Mouse (Mus musculus) heart, embryonic 11.5 days (tissue): ENCODE results near the gene Spice1. TPM values are rescaled to one million over a fixed set of nuclear protein-coding genes. Genes with fewer than 3 reads are reported as not detected.

Source experiments
- ATAC-seq: fragments of 200-750 bp; cut with Nextera tagmentation; replicated peaks from 2 replicates; pipeline ENCODE4 v1.8.0; 2017; ENCODE audit warnings: moderate library complexity; ENCODE audit not compliant: insufficient number of reproducible peaks, low FRiP score, low TSS enrichment
- H3K27ac ChIP-seq: fragments of 300-500 bp; sonication (generic); 2 replicates; pipeline ENCODE4 v1.5.1; 2014; ENCODE audit warnings: mild to moderate bottlenecking, low read depth, low read length
- H3K27me3 ChIP-seq: fragments of 300-500 bp; sonication (generic); 2 replicates; pipeline ENCODE4 v1.6.1; 2014; ENCODE audit warnings: mild to moderate bottlenecking, low read length, mixed read lengths; ENCODE audit not compliant: control insufficient read depth, insufficient read depth
- H3K36me3 ChIP-seq: fragments of 300-500 bp; sonication (generic); 2 replicates; pipeline ENCODE4 v1.6.1; 2014; ENCODE audit warnings: mild to moderate bottlenecking, low read length, moderate library complexity, mixed read lengths; ENCODE audit not compliant: control insufficient read depth, insufficient read depth
- H3K4me1 ChIP-seq: fragments of 300-500 bp; sonication (generic); 2 replicates; pipeline ENCODE4 v1.6.1; 2014; ENCODE audit warnings: low read length; ENCODE audit not compliant: control insufficient read depth, insufficient read depth
- H3K4me2 ChIP-seq: fragments of 300-500 bp; sonication (generic); 2 replicates; pipeline ENCODE4 v1.6.1; 2014; ENCODE audit warnings: mild to moderate bottlenecking, moderate library complexity
- H3K4me3 ChIP-seq: fragments of 300-500 bp; sonication (generic); 2 replicates; pipeline ENCODE4 v1.5.1; 2014; ENCODE audit warnings: low read depth, low read length
- H3K9ac ChIP-seq: fragments of 300-500 bp; sonication (generic); 2 replicates; pipeline ENCODE4 v1.6.1; 2014; ENCODE audit warnings: mild to moderate bottlenecking, low read depth, low read length, moderate library complexity
- H3K9me3 ChIP-seq: fragments of 300-500 bp; sonication (generic); replicated peaks from 2 replicates; pipeline ENCODE4 v1.6.1; 2016; ENCODE audit warnings: low read length; ENCODE audit not compliant: control insufficient read depth
- WGBS: fragments of 180-500 bp; shearing (Covaris S2); extraction: QIAGEN DNeasy Blood & Tissue Kit; methylation state at CpG from one replicate; pipeline ENCODE4 v1.1.7; 2014; ENCODE audit not compliant: insufficient replicate concordance; 5-methylcytosine and 5-hydroxymethylcytosine counted together
- polyA plus RNA-seq: library from polyadenylated mRNA; unstranded; fragments of >200 nt; fragmentation: Nextera tagmentation; extraction: Ambion mirVana; gene quantifications from 2 replicates; pipeline ENCODE4 v1.2.1, GENCODE M21; 2014

Gene Spice1
- polyA plus RNA-seq, 1 experiment from 2014 or later, result 20.4 TPM

DNA sequence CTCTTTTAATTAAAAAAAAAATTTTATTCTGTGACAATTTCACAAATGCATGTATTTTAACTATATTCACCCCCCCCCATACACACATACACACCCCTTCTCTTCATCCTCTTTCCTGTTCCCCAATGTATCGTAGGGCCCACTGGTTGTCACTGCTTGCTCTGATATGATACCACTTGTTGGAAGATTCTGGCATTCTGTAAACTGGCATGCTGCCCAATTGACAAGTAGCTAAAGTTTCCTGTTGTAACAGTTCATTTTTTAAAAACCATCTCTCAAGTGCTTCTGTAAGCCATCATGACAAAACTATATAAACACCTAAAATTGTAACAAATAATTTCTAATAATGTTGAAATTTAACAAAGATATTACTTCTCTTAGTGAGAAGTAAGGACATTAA lies 37.3 kb downstream of the Spice1 start:
- H3K27me3 ChIP-seq, result no peaks in the 10 kb centered on the region
- H3K4me1 ChIP-seq, result peaks cover 3% of the 10 kb centered on the region; the same call in 1 of the 2 replicates
- 80% methylated on average over 1 of the region's 1 CpGs for WGBS
- ATAC-seq, result no peak
- no peak overlapping the region for H3K4me2 ChIP-seq
- H3K27ac ChIP-seq, result no peak overlapping the region
- no peak overlapping the region for H3K4me3 ChIP-seq
- peaks cover 3% of the 10 kb centered on the region; the same call in 1 of the 2 replicates for H3K36me3 ChIP-seq
- H3K9ac ChIP-seq, result no peak overlapping the region
- no peaks in the 10 kb centered on the region for H3K9me3 ChIP-seq

DNA sequence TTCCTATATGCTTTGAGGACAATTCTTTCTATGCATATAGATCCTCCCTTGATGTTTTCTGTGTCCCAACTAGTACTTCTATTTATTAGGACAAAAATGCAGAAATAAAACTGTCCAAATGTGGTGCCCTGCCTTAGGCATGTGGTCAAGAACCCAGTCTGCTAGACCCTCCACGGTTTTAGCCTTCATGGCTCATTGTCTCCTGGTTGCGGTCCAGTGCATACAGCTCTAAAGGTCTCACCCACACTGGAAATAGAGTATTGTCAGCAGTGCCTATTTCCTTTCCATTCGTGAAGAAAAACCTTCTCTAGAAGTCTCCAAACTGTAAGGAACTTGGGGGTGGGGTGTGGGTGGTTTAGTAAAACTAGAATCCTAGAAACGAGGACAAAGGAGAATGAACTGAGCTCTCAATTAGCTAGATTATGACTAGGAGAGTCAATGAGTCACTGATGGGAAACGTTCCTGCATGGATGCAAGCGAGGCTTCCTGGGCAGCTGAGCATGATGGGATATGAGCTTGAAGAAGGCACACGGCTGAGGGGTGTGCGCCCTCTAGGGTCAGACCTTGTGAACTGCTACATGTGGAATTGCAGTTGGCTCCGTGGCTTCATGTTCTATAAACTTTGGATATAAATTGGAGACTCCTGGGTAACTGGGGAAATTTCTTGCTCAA lies 45.1 kb downstream of the Spice1 start:
- no peak for ATAC-seq
- Histone ChIP-seq H3K27ac (no peak overlapping the region), H3K4me1 (peaks cover 6% of the 10 kb centered on the region; the same call in 1 of the 2 replicates), H3K4me3 (no peak overlapping the region), H3K9ac (no peak overlapping the region), H3K27me3 (no peaks in the 10 kb centered on the region), H3K4me2 (peak overlapping the region; percentile 6; the same call in 1 of the 2 replicates), H3K36me3 (peaks cover 3% of the 10 kb centered on the region; the same call in 1 of the 2 replicates), H3K9me3 (no peaks in the 10 kb centered on the region)
- WGBS, result 38% methylated on average over 9 of the region's 9 CpGs

DNA sequence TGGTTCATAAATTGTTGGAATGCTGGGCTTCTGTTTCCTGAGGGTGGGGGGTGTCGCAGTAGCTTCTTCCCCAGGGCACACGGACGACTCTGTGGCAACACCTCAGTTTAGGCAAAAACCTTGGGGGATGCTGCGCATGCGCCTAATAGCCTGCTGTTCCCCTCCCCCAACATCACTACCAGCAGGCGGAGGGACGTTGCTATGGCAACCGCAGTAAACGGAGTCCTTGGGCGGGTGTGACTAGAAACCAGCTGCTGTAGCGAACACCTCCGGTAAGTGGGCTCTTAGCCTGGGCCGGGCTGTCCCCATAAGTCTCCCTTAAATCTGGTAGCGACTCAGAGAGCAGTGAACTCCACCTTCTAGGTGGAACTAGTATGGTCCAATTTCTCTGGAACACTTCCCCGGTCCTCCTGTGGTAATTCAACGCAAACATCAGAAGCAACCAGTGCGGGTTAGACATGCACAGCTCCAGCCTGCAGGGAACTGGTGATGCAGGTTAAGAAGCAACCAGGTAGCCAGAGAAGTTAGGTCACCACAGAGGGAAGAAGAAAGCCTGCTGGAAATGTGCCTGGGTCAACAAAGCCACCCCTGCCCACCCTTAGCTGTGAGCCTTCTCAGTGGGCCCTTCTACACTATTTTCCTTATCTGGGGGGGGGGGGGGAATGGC lies 47.8 kb downstream of the Spice1 start, which contains the start of gene Cfap44:
Cfap44 (plus strand) TSS at position 220 of the 667 bp plus-strand sequence.
- peaks cover 6% of the 10 kb centered on the region; the same call in 1 of the 2 replicates for H3K4me1 ChIP-seq
- no peaks in the 10 kb centered on the region for H3K27me3 ChIP-seq
- H3K4me3 ChIP-seq, result peak within 1 kb of the TSS; percentile 32
- H3K4me2 ChIP-seq, result peak within 1 kb of the TSS; percentile 67
- H3K36me3 ChIP-seq, result no peaks in the 10 kb centered on the region
- 2% methylated on average over 17 of the region's 17 CpGs for WGBS
- ATAC-seq, result peak; percentile 76
- H3K27ac ChIP-seq, result no peak within 1 kb of the TSS
- no peaks in the 10 kb centered on the region for H3K9me3 ChIP-seq
- H3K9ac ChIP-seq, result peak within 1 kb of the TSS; percentile 60; the same call in 1 of the 2 replicates

DNA sequence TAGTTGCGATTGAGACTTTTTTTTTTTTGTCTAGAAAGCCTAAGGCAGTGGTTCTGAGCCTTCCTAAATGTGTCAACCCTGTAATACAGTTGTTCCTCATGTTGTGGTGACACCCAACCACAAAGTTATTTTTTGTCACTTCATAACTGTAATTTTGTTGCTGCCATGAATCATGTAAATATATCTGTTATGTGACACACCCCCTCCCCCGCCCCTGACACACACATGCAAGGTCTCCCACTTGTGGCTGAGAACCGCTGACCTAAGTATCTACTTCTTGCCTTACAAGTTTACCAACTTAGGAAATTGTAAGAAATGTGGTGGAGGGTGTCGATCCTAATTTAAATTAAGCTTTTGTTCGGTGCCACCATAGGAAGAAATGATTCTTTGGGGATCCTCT lies 58.0 kb downstream of the Spice1 start:
- H3K9me3 ChIP-seq, result no peaks in the 10 kb centered on the region
- WGBS, result 89% methylated on average over 5 of the region's 5 CpGs
- H3K27ac ChIP-seq, result no peak overlapping the region
- H3K4me1 ChIP-seq, result no peaks in the 10 kb centered on the region
- no peak for ATAC-seq
- H3K27me3 ChIP-seq, result no peaks in the 10 kb centered on the region
- no peak overlapping the region for H3K4me3 ChIP-seq
- no peak overlapping the region for H3K4me2 ChIP-seq
- no peaks in the 10 kb centered on the region for H3K36me3 ChIP-seq
- no peak overlapping the region for H3K9ac ChIP-seq

DNA sequence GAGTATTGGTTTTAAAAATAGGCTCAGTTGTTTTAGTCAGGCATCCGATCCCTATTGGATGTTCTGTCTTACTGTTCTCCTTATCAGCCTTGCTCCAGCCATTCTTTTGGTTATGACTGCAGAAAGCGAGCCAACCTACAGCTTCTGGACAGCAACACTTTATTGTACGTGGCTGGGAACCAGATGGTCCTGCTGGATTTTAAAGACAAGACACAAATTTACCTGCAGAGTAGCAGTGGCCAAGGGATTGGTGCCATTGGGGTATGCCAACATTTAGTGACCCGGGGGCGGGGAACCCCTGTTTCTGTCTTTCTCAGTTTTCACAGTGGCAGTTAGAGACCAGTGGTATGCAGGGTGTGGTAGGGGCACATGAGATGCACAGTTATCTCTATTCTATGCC lies 60.3 kb downstream of the Spice1 start:
- Histone ChIP-seq H3K4me2 (no peak overlapping the region), H3K9me3 (no peaks in the 10 kb centered on the region), H3K27ac (no peak overlapping the region), H3K9ac (no peak overlapping the region), H3K4me1 (no peaks in the 10 kb centered on the region), H3K27me3 (no peaks in the 10 kb centered on the region), H3K36me3 (no peaks in the 10 kb centered on the region), H3K4me3 (no peak overlapping the region)
- 72% methylated on average over 5 of the region's 5 CpGs for WGBS
- no peak for ATAC-seq

DNA sequence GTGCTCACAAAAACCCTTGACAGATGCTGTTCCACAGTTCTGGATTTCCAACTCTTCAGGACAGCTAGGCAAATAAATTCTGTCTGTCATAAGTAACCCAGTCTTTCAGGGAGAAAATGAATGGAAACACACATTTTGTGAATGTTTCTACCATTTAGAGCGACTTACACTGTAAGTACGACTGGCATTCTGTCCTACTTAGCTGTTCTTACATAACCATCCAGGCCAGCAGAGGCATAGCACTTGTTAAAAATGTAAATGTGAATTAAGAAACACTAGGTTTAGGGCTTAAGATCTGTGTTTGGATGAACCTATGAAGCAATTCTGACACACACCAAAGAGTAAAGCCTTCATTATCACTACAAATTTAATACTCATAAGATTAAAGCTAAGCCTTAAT lies 61.4 kb downstream of the Spice1 start:
- Histone ChIP-seq H3K27ac (no peak overlapping the region), H3K4me2 (no peak overlapping the region), H3K36me3 (no peaks in the 10 kb centered on the region), H3K27me3 (no peaks in the 10 kb centered on the region), H3K9ac (no peak overlapping the region), H3K9me3 (no peaks in the 10 kb centered on the region), H3K4me1 (no peaks in the 10 kb centered on the region), H3K4me3 (no peak overlapping the region)
- no peak for ATAC-seq
- WGBS, result 86% methylated on average over 2 of the region's 2 CpGs

DNA sequence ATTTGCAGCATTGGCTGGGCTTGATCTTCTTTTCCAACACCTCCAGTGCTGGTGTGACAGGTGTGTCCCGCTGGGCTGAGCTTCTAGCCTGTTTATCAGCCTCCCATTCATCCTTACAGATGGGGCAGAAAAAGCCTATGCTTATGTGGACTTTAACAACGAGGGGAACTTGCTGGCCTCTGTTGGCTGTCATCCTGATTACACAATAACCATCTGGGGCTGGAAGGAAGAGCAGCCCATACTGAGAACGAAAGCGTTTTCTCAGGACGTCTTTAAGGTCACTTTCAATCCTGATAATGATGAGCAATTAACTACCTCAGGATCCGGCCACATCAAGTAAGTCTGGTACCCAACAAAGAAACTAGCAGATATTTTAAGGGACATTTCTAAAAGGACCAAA lies 63.3 kb downstream of the Spice1 start:
- no peak overlapping the region for H3K9ac ChIP-seq
- H3K4me2 ChIP-seq, result no peak overlapping the region
- no peak overlapping the region for H3K4me3 ChIP-seq
- 54% methylated on average over 6 of the region's 6 CpGs for WGBS
- H3K36me3 ChIP-seq, result no peaks in the 10 kb centered on the region
- H3K27me3 ChIP-seq, result no peaks in the 10 kb centered on the region
- H3K4me1 ChIP-seq, result no peaks in the 10 kb centered on the region
- no peak for ATAC-seq
- no peak overlapping the region for H3K27ac ChIP-seq
- H3K9me3 ChIP-seq, result no peaks in the 10 kb centered on the region

DNA sequence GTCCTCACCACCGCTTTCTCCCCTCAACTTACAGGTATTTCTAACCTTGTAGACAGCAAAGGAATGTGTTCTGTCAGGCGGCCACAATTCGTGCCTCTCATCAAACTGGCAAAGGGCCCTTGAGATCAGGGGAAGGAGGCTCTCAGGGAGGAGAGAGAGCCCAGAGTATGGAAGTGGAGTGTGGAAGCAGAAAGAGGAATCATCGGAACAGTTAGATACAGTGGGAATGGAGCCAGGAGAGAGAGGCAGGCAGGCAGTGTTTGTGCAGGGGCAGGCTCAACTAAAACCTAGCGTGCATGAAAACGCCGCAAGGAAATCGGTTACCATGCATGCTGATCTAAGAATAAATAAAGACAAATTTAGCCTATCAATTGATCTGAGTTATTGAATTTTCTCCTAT lies 70.7 kb downstream of the Spice1 start:
- H3K9me3 ChIP-seq, result no peaks in the 10 kb centered on the region
- H3K27ac ChIP-seq, result no peak overlapping the region
- no peak overlapping the region for H3K4me2 ChIP-seq
- no peak overlapping the region for H3K9ac ChIP-seq
- ATAC-seq, result no peak
- H3K4me3 ChIP-seq, result no peak overlapping the region
- no peaks in the 10 kb centered on the region for H3K4me1 ChIP-seq
- no peaks in the 10 kb centered on the region for H3K27me3 ChIP-seq
- 63% methylated on average over 8 of the region's 8 CpGs for WGBS
- H3K36me3 ChIP-seq, result no peaks in the 10 kb centered on the region
